Mouse (Mus musculus) Patski (cell line): ENCODE results near the gene A030003K21Rik. TPM values are rescaled to one million over a fixed set of nuclear protein-coding genes. Genes with fewer than 3 reads are reported as not detected.
"Not testable (repeated sequence)": the region's sequence is repeated elsewhere in the genome, so short reads cannot be mapped to it uniquely, and the experiment has no call there.

Source experiments
- ATAC-seq: fragments of 100-300 bp; one replicate; pipeline ENCODE4 v1.8.0; 2021
- CTCF ChIA-PET: fragments of 350-600 bp; sonication (Branson Sonifier 250); formaldehyde crosslinking; loops from one replicate; lab custom pipeline; 2022; ENCODE audit warnings: inconsistent platforms; lab: Charles Lee
- POLR2A ChIA-PET: fragments of 350-600 bp; sonication (Branson Sonifier 250); formaldehyde crosslinking; loops from one replicate; lab custom pipeline; 2022; ENCODE audit warnings: antibody characterized with exemption, inconsistent platforms; lab: Charles Lee
- DNase-seq: peaks from one replicate; pipeline ENCODE4 v3.0.0-alpha.2; 2011; ENCODE audit warnings: low read depth, low spot score
- H3K27me3 ChIP-seq: fragments of 371-371 bp; one replicate; pipeline ENCODE4 v1.5.1; 2021
- CTCF ChIP-seq: fragments of 100-300 bp; IDR thresholded peaks from one replicate; pipeline ENCODE4 v1.5.1; 2021
- in situ Hi-C: fragments of 300-500 bp; cut with MboI; formaldehyde crosslinking; loops from 3 replicates; pipeline ENCODE4 v1.11.1; 2018; ENCODE audit warnings: low pct_unique_long_range_greater_than_20kb, mixed read lengths
- polyA plus RNA-seq: library from polyadenylated mRNA; unstranded; gene quantifications from one replicate; pipeline ENCODE4 v1.2.3, GENCODE M21; 2021

The A030003K21Rik gene
- polyA plus RNA-seq = not detected

GRCm38 (mm10) chr1:82943295-82943694 lies at the start of gene A030003K21Rik:
TSS of gene A030003K21Rik (minus strand) at chr1:82943388.
- ATAC-seq, DNase-seq, H3K27me3 ChIP-seq, POLR2A ChIA-PET, in situ Hi-C loops, CTCF ChIA-PET: not testable (repeated sequence)

- no peak for TF ChIP-seq CTCF
- POLR2A ChIA-PET = no interaction called here
- peak; percentile 19 for DNase-seq
- peak; percentile 78 for ATAC-seq
- in situ Hi-C loops = loop anchor here (25.0 kb wide), 1 partner anchor 430 kb away; no protein-coding TSS in a partner anchor
- no peaks in the 10 kb centered on the region for H3K27me3 ChIP-seq
- CTCF ChIA-PET = interaction anchor here (0.7 to 0.8 kb wide), 2 partner anchors 205 to 438 kb away, joined by 3 to 5 read pairs; no protein-coding TSS in a partner anchor
Observed at GRCm38 (mm10) chr1:82992093-82992492, 48.9 kb upstream of the A030003K21Rik start.

- POLR2A ChIA-PET = no interaction called here
- in situ Hi-C loops = loop anchor here (25.0 kb wide), 1 partner anchor 429 kb away; no protein-coding TSS in a partner anchor
- TF ChIP-seq CTCF = no peak
- ATAC-seq = no peak
- CTCF ChIA-PET = interaction anchor here (0.7 to 0.8 kb wide), 2 partner anchors 204 to 437 kb away, joined by 3 to 5 read pairs; no protein-coding TSS in a partner anchor
- H3K27me3 ChIP-seq = no peaks in the 10 kb centered on the region
- no peak for DNase-seq
Observed at GRCm38 (mm10) chr1:82991596-82991995, 48.4 kb upstream of the A030003K21Rik start.

GRCm38 (mm10) chr1:82991062-82991461 lies 47.9 kb upstream of the A030003K21Rik start:
- ATAC-seq (no peak), DNase-seq (no peak)
- CTCF ChIA-PET = interaction anchor here (0.6 to 2.6 kb wide), 2 partner anchors 204 to 265 kb away, joined by 3 to 13 read pairs; no protein-coding TSS in a partner anchor
- no peaks in the 10 kb centered on the region for H3K27me3 ChIP-seq
- in situ Hi-C loops = loop anchor here (25.0 kb wide), 1 partner anchor 429 kb away; no protein-coding TSS in a partner anchor
- POLR2A ChIA-PET = no interaction called here
- no peak for TF ChIP-seq CTCF

GRCm38 (mm10) chr1:82987530-82988198 lies 44.5 kb upstream of the A030003K21Rik start:
- CTCF ChIA-PET = interaction anchor here (0.7 to 3.6 kb wide), 21 partner anchors 8 to 433 kb away, joined by 3 to 19 read pairs (median 3); no protein-coding TSS in a partner anchor
- no peak for ATAC-seq
- in situ Hi-C loops = loop anchor here (5.0 to 25.0 kb wide), 2 partner anchors 195 to 425 kb away; no protein-coding TSS in a partner anchor
- no peak for DNase-seq
- H3K27me3 ChIP-seq = no peaks in the 10 kb centered on the region
- peak; percentile 65 for TF ChIP-seq CTCF
- POLR2A ChIA-PET = interaction anchor here (0.5 kb wide), 1 partner anchor 200 kb away, joined by 8 read pairs; no protein-coding TSS in a partner anchor

GRCm38 (mm10) chr1:82986738-82987137 lies 43.5 kb upstream of the A030003K21Rik start:
- DNase-seq = no peak
- no peaks in the 10 kb centered on the region for H3K27me3 ChIP-seq
- CTCF ChIA-PET = interaction anchor here (0.7 to 3.6 kb wide), 16 partner anchors 8 to 206 kb away, joined by 3 to 19 read pairs (median 3); no protein-coding TSS in a partner anchor
- in situ Hi-C loops = loop anchor here (5.0 to 25.0 kb wide), 2 partner anchors 194 to 424 kb away; no protein-coding TSS in a partner anchor
- TF ChIP-seq CTCF = no peak
- POLR2A ChIA-PET = interaction anchor here (0.7 kb wide), 1 partner anchor 11 kb away, joined by 4 read pairs; no protein-coding TSS in a partner anchor
- no peak for ATAC-seq

GRCm38 (mm10) chr1:82977840-82978239 lies 34.7 kb upstream of the A030003K21Rik start:
- TF ChIP-seq CTCF = no peak
- in situ Hi-C loops = loop anchor here (25.0 kb wide), 1 partner anchor 416 kb away; no protein-coding TSS in a partner anchor
- no peaks in the 10 kb centered on the region for H3K27me3 ChIP-seq
- ChIA-PET POLR2A (interaction anchor here (0.6 kb wide), 1 partner anchor 141 kb away, joined by 3 read pairs; no protein-coding TSS in a partner anchor), CTCF (interaction anchor here (0.8 to 1.2 kb wide), 3 partner anchors 9 to 190 kb away, joined by 3 to 8 read pairs (median 3); no protein-coding TSS in a partner anchor)
- ATAC-seq = peak; percentile 61
- DNase-seq = no peak

- DNase-seq = no peak
- peak; percentile 38 for ATAC-seq
- in situ Hi-C loops = loop anchor here (25.0 kb wide), 1 partner anchor 413 kb away; no protein-coding TSS in a partner anchor
- no peak for TF ChIP-seq CTCF
- no peaks in the 10 kb centered on the region for H3K27me3 ChIP-seq
- CTCF ChIA-PET = interaction anchor here (3.1 kb wide), 1 partner anchor 13 kb away, joined by 19 read pairs; no protein-coding TSS in a partner anchor
- POLR2A ChIA-PET = no interaction called here
Observed at GRCm38 (mm10) chr1:82975750-82976149, 32.6 kb upstream of the A030003K21Rik start.

- in situ Hi-C loops = no loop called here
- ATAC-seq (no peak), DNase-seq (no peak)
- TF ChIP-seq CTCF = no peak
- CTCF ChIA-PET = interaction anchor here (0.9 to 3.1 kb wide), 3 partner anchors 14 to 187 kb away, joined by 3 to 19 read pairs (median 4); no protein-coding TSS in a partner anchor
- POLR2A ChIA-PET = no interaction called here
- H3K27me3 ChIP-seq = no peaks in the 10 kb centered on the region
Observed at GRCm38 (mm10) chr1:82974342-82974741, 31.2 kb upstream of the A030003K21Rik start.

- DNase-seq (no peak), ATAC-seq (no peak)
- no peaks in the 10 kb centered on the region for H3K27me3 ChIP-seq
- ChIA-PET POLR2A (interaction anchor here (0.5 kb wide), 1 partner anchor 131 kb away, joined by 4 read pairs; no protein-coding TSS in a partner anchor), CTCF (interaction anchor here (0.9 to 3.1 kb wide), 2 partner anchors 14 to 182 kb away, joined by 3 to 19 read pairs; no protein-coding TSS in a partner anchor)
- in situ Hi-C loops = no loop called here
- TF ChIP-seq CTCF = no peak
Observed at GRCm38 (mm10) chr1:82973901-82974300, 30.7 kb upstream of the A030003K21Rik start.
